Mouse (Mus musculus): ENCODE results near the gene Tanc2.

GRCm38 (mm10) chr11:105948255-105948654, 358.5 kb downstream of the Tanc2 start:
- TF ChIP-seq GATA1 (IDR thresholded peaks at IDR 0.05; ENCODE audit: borderline replicate concordance, low read length): no peak
- TF ChIP-seq FLI1 (IDR thresholded peaks at IDR 0.05; ENCODE audit: low read length): no peak

Measured in megakaryocyte, embryonic 14.5 days (primary cell).